8 mouse cellular contexts compared by ENCODE assay signal in genomic region chr3:101701763-101702173, GRCm38 (mm10).
DNase-seq lines count a peak whose midpoint lies in the region; TF ChIP-seq lines count a peak whose summit lies in the region.

No protein-coding gene starts in this region.

- no peaks in the 10 kb centered on the region for H3K27me3 ChIP-seq in thymus, adult 2 months (ENCODE audit: control insufficient read depth, insufficient read depth, low read length)
- no peaks in the 10 kb centered on the region for H3K27me3 ChIP-seq in midbrain, embryonic 10.5 days (ENCODE audit: low read depth, poor library complexity, severe bottlenecking)

- peaks cover 32% of the 10 kb centered on the region for H3K4me1 ChIP-seq in thymus, adult 2 months (replicated peaks; ENCODE audit: control insufficient read depth, insufficient read depth, low read length)
- peaks cover 13% of the 10 kb centered on the region for H3K4me1 ChIP-seq in midbrain, embryonic 10.5 days

- H3K4me3 ChIP-seq in thymus, adult 2 months (ENCODE audit: control insufficient read depth, insufficient read depth, low read length) = no peak overlapping the region
- no peak overlapping the region for H3K4me3 ChIP-seq in midbrain, embryonic 10.5 days

- 73% methylated on average over 1 of the region's 1 CpGs for WGBS in thymus, adult 2 months
- WGBS in midbrain, embryonic 10.5 days = 10% methylated on average over 1 of the region's 1 CpGs

- no peak for TF ChIP-seq CTCF in thymus, adult 2 months (IDR thresholded peaks at IDR 0.05; ENCODE audit: borderline replicate concordance, control insufficient read depth, extremely low read depth, insufficient read depth, low read length, poor library complexity)

- H3K9me3 ChIP-seq in midbrain, embryonic 10.5 days (replicated peaks) = no peaks in the 10 kb centered on the region; the same call in 1 of the 2 replicates

- no peak for TF ChIP-seq POLR2A in thymus, adult 2 months (IDR thresholded peaks at IDR 0.05; ENCODE audit: control insufficient read depth, extremely low read depth, insufficient read depth, low read length, poor library complexity)

- H3K27ac ChIP-seq in thymus, adult 2 months (ENCODE audit: control insufficient read depth, insufficient read depth, low read length) = peak overlapping the region; percentile 89
- H3K27ac ChIP-seq in midbrain, embryonic 10.5 days (replicated peaks) = peak overlapping the region; percentile 63

- peak; percentile 26 for DNase-seq in embryo, embryonic 10.5 days (ENCODE audit: low spot score)
- DNase-seq in embryo, embryonic 9.5 days (ENCODE audit: extremely low spot score) = no peak
- no peak for DNase-seq in thymus, adult 2 months
- no peak for DNase-seq in thymus, adult 18-20 months
- no peak for DNase-seq in midbrain, embryonic 10.5 days (ENCODE audit: low spot score)
- no peak for DNase-seq in gastrocnemius, postnatal 4 days (ENCODE audit: low spot score in 2 of 2)
- no peak for DNase-seq in right cerebral cortex, adult 18-20 months
- DNase-seq in urinary bladder, adult 2 months (ENCODE audit: low spot score) = no peak

- no peaks in the 10 kb centered on the region for H3K36me3 ChIP-seq in thymus, adult 2 months (ENCODE audit: control insufficient read depth, insufficient read depth, low read length)
- no peaks in the 10 kb centered on the region for H3K36me3 ChIP-seq in midbrain, embryonic 10.5 days
